Mouse (Mus musculus): ENCODE data around the gene Trpc1. TPM values are rescaled to one million over a fixed set of nuclear protein-coding genes. Genes with fewer than 3 reads are reported as not detected.

The Trpc1 gene
- total RNA-seq (2023): under 1 TPM in 1 of 2 experiments, not detected in 1; 0.35 TPM

DNA sequence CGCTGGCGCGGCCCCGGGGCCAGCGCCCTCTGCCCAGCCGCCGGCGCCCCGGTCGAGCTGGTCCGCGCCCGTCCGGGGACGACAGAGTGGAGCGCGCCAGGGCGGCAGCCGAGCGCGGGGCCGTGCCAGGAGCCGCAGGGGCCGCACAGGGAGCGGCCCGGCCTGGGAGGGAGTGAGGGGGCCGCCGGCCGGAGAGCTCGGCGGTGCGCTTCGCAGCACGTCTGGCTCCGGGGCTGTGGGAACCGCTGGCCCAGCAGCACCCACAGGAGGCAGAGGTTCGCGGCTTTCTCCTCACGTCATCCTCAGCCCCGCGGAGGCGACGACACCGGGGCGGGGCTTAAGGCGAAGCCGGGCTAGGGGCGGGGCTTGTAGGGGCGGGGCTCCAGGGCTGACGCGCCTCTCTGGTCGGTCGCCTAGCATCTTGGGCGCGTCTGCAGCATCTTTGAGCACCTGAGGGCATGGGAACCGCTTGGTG, at the start of gene Trpc1:
Gene Trpc1, minus strand, starts transcription at position 339 of the 475 bp plus-strand sequence.

Other genes starting within 250 kb of the Trpc1 start
- 10 to 100 TPM; 45.3 to 51.1 TPM for gene U2surp, start 238.4 kb downstream of the Trpc1 start, total RNA-seq (2023)
- 1 to 10 TPM; 4.1 to 7.3 TPM for gene Paqr9, start 190.7 kb downstream of the Trpc1 start, total RNA-seq (2023)
- not detected for gene Pcolce2, start 112.8 kb downstream of the Trpc1 start, total RNA-seq (2023)
- gene Pls1, start 94.9 kb upstream of the Trpc1 start, total RNA-seq (2023): under 1 TPM; 0.24 to 0.29 TPM
- 10 to 100 TPM in 1 of 2 experiments, 1 to 10 TPM in 1; 9.1 to 10.4 TPM for gene Atr, start 107.2 kb upstream of the Trpc1 start, total RNA-seq (2023)
- 10 to 100 TPM; 26.3 to 27.1 TPM for gene Xrn1, start 204.4 kb upstream of the Trpc1 start, total RNA-seq (2023)

All from neutrophil, adult 83 days (primary cell).